Mouse (Mus musculus) urinary bladder, postnatal 14 days (tissue): ENCODE data around the gene Cpm.

ENCODE experiments used
- DNase-seq: peaks from one replicate; pipeline ENCODE4 v3.0.0; 2021; ENCODE audit warnings: low spot score

Cpm gene

GRCm38 (mm10) chr10:117663865-117664200, 34.5 kb downstream of the Cpm start:
- peak; percentile 78 for DNase-seq

DNA sequence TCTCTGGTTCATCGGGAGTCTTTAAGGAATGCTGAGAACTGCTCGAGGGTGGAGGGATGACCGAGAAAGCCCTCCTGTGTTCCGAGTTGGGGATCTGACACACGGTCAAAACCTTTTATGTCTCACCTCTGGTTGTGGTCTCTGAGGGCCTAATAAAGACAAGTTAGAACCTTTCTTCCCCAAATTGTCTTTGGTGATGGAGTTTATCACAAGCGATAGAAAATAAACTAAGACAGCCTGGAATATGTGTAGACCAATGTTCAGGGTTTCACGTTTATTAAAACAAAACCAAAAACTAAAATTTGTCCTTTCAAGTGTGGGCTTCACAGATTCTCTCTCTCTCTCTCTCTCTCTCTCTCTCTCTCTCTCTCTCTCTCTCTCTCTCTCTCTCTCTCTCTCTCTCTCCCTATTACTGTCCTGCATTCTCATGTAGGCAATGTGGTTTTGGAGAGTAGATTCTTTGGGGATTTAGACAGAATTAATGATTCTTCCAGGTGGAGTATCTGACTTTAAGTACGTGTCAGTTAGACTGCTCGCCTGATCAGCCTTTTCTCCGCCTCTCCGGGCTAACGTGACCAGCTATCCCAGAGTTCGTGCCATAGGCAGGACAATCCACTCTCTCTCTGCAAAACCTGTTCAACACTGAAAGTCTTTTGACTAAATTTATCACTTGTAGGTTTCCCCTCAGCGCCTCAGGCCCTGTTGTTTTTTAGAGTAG, 35.1 kb downstream of the Cpm start:
- no peak for DNase-seq

DNA sequence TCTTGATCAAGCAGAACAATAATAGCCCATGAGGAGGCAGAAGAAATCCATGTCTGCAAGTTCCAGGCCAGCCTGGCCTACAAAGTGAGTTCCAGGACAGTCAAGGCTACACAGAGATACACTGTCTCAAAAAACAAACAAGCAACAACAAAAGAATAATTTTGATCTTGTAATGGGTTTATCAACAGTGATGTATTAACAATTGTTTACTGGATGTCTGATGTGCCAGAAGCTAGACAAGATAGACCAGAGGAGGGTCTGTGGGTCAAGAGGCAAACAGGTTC, 35.6 kb downstream of the Cpm start:
- DNase-seq, result no peak

- no peak for DNase-seq
These were observed 36.3 kb downstream of the Cpm start for GRCm38 (mm10) chr10:117665376-117666275.

DNA sequence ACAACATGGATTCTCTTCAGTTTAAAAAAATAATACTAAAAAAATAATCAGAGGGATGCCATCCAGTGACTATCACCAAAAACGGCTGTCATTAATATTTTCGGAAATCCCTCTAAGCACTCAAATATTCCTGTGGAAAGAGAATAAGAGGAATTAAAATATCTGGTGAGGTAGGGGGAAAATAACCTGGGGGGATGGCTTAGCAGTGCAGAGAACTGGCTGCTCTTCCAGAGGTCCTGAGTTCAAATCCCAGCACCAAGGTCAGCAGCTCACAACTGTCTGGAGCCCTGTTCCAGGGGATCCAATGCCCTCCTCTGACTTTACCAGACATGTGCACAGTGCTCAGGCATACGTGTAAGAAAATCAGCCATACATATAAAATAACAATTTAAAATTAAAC, 37.1 kb downstream of the Cpm start:
- DNase-seq, result no peak

GRCm38 (mm10) chr10:117666947-117667630, 37.8 kb downstream of the Cpm start:
- DNase-seq, result no peak

DNA sequence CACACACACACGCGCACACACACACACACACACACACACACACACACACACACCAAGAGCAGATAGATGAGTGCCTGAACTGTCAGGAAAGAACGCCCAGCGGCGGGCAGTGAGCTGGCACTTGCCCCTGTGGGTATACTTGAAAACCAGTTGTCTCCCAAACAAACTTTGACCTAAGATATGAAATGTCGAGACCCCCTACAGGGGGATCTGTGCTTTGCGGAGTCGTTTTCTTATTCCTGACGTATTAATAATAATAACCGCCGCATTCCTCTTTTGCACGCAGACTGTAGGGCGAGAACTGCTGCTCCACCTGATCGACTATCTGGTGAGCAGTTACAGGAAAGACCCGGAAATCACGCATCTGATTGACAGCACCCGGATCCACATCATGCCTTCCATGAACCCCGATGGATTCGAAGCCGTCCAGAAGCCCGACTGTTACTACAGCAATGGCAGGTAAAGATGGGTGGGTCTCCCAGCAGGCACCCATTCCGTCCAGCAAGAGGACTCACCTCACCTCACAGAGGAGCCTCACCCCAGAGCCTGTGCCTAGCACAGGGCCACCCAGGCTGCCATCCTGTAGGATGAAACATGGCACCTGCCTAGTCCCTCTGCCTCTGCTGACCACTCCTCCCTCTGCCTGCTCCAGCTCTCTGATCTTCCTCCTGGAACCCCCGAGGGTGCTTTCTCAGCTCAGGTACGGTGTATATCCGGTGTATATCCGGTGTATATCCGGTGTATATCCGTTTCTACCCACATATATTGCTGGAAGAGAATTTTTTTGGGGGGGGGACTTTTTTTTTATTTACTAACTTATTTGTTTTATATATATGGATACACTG, 38.6 kb downstream of the Cpm start:
- DNase-seq, result no peak

GRCm38 (mm10) chr10:117668546-117669300, 39.4 kb downstream of the Cpm start:
- DNase-seq, result no peak

DNA sequence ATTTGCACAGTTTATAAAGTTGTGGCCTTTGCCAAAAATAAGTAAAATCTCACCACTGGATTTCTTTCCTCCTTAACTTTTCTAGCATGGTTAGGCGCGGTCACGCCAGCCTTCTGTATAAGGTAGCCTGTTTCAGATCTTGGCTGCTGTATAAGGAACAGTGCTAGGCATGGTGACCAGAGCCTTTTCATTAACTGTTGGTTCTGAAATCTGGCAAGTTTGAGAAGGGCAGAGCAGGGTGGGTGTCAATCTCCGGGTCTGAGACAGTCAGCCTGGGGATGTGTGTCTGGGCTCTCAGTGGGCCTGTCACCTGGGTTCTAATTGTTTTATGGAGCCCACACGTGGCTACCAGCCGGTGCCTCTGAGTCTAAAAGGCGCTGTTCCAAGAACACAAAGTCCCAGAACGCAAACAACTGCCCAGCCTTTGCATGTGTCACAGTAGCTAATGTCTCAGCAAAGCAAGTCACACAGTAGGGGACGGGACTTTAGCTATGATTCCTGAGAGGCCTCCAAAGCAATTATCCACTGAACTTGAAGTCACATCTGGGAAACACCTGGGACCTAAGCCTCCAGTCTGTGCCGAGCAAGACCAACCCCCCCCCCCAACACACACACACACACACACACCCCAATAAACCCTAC, 40.3 kb downstream of the Cpm start:
- DNase-seq, result peak; percentile 35

DNA sequence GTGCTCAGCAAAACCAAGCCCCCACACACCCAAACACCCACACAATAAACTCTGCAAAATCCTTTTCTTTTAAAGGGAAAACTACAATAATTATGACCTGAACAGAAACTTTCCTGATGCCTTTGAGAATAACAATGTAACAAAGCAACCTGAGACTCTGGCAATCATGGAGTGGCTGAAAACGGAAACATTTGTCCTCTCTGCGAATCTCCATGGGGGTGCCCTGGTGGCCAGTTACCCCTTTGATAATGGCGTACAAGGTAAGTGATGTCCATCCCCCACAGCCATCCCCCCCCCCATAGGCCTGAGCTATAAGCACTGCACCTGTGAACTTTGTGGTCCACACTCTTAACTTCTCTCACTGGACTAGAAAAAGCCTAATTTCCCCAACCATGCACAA, 40.8 kb downstream of the Cpm start:
- no peak for DNase-seq

DNA sequence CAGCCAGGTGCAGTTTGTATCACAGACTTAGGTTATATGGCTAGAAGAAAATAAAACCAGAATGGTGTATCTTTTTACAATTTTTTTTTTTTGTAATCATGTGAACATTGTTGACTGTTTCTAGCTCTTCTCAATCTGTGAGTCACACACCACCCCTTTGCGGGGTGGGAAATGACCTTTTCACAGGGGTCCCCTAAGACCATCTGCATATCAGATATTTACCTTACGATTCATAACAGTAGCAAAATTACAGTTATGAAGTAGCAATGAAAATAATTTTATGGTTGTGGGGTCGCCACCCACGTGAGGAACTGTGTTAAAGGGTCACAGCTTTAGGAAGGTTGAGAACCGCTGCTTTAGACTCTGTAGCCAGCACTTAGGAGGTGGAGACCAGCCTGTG, 41.5 kb downstream of the Cpm start:
- no peak for DNase-seq

DNA sequence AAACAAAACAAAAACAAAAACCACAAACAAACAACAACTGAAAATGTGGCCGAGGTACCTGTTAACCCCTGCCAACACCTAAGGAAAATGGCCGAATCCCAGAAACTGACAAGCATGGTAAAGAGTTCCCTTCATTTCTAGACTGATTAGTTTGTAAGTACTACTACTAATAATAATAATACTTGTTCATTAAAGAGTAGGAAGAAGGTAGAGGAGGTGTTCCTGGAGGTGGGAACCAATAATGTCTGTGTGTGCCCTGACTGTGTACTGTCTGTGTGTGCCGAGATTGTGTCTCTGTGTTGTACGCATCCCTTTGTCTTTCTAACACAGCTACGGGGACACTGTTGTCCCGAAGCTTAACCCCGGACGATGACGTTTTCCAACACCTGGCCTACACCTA, 42.0 kb downstream of the Cpm start:
- DNase-seq, result no peak

GRCm38 (mm10) chr10:117671930-117672666, 42.8 kb downstream of the Cpm start:
- DNase-seq, result no peak

DNA sequence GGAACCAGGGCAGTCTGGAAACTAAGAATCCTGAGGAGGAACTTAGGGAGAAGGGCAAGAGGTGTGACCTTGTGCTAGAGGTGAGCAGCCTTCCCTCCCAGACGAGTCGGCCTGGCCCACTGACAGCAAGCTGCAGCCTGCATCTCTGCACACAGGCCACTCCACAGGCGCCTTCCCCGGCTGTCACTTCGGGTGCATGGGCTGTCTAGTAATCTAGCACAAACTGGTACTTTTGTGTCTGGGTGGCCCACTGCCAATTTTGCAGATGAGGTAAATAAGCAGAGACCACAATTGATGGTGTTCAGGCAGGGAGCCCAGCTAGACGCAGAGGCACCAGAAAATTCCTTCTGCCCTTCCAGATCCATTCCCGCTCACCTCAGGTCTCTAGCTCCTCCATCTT, 43.4 kb downstream of the Cpm start:
- peak; percentile 26 for DNase-seq

DNA sequence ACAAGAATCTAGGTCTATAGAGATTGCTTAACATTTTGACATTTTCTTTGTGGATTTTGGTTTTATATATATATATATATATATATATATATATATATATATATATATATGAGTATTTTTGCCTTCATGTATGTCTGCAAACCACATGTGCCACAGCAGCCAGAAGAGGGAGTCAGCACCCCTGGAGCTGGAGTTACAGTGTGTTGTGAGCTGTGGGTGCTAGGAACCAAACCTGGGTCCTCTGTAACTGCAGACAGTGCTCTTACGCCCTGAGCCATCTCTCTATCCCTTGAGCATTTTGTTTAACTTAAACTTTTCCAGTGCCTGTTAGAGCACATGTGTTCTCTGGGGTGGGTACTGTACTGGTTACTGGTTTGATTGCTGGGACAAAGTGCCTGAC, 44.6 kb downstream of the Cpm start:
- no peak for DNase-seq

GRCm38 (mm10) chr10:117674359-117675019, 45.2 kb downstream of the Cpm start:
- no peak for DNase-seq

DNA sequence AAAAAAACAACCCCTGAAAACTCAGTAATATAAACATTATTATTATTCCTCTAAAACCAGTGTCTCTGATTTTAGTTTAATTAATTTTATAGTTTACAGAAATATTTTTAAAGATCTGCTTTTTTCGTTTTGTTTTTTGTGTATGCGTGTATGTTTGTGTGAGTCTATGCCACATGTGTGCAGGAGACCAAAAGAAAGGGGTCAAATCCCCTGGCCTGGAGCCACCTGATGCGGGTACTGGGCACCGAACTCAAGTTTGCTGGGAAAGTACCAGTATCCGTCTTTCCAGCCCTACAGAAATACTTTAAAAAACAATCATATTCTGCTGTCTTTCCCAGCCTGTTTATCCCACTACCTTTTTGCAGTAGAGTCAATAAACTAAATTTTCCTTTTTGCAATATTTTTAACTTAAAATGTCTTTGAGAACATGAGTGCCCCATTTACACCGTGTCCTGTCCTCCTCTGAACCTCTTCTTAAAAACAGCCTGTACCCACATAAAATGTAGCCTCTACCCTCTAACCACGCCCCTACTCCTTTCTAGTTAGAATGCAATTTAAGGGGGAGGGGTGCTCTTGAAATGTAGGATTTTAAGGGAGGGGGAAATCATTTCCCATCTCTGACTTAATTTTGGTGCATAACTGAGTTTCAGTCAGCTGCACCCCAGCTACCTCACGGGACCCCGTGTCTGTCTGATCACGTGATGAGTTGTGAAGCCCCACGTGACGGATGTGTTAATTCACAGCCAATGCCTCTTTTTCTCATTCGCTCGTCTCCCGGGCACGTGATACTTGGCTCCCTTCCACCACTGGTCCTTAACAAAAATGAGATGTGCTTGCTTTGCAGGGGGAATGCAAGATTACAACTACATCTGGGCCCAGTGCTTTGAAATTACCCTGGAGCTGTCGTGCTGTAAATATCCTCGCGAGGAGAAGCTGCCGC, 46.1 kb downstream of the Cpm start:
- peak; percentile 38 for DNase-seq

DNA sequence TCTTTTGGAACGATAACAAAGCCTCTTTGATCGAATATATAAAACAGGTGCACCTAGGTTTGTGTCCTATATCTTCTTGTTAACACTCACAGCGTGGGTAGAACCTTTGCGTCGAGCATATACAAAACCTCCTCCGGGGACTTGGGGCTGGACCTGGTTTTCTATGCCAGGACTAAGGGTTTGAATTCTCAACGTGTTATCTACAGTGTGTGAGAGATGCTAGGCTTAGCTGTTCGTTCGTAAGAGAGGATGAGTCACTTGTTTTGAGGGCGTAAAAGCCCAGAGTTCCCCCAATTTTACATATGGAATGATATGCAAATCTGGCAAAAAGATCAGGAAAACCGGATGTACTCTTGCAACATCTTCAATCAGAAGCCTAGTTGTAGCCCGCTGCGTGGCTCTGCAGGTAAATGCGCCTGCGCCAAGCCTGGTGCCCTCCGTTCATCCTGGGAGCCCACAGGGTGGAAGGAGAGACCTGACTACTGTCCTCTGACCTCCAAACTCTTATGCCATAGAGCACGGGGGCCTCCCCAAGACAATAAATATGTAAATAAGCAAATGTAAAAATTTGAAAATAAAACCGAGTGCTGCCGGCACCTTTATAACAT, 46.8 kb downstream of the Cpm start:
- no peak for DNase-seq
